Mouse (Mus musculus) Muller cell, postnatal 12 days (primary cell): ENCODE measurements around the gene Kcnk1.

Experiments
- DNase-seq: peaks from one replicate; pipeline ENCODE4 v3.0.0-alpha.2; 2015; ENCODE audit errors: inconsistent ontology term

Gene Kcnk1

DNA sequence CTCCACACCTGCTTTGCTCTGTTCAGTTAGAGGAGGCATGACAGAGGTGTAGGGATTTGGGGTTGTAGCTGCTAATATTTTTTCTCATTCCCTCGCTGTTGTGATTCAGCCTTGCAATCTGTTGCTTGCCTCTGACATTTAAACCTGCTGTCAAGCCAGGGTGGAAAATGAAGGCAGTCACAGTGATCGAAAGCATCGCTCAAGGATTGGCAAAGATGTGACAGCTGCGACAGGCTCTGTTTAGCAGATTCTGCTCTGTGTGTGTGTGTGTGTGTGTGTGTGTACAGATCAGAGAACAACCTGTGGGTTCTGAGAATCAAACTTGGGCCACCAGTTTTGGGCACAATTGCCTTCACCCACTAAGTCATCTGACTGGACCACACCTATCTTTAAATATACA is 50.8 kb downstream of the Kcnk1 start:
- DNase-seq: no peak

DNA sequence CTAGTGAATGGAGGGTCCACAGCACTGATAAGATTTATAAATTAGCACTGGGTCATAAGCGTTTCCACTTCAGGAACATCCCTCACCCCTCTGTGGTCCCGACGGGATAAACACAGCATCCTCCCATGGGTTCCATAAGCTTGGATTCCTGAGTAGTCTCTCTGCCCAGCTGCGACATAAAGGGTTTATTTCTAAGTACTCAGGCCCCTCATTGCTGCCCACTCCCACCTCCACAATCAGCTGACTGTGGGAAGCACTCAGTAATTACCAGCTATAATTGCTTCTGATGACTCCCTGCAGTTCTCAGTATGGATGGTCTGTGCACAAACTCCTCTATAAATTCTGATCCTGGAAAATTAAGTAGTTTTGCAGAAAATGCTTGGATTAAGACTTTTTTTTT is 58.9 kb downstream of the Kcnk1 start:
- no peak for DNase-seq

DNA sequence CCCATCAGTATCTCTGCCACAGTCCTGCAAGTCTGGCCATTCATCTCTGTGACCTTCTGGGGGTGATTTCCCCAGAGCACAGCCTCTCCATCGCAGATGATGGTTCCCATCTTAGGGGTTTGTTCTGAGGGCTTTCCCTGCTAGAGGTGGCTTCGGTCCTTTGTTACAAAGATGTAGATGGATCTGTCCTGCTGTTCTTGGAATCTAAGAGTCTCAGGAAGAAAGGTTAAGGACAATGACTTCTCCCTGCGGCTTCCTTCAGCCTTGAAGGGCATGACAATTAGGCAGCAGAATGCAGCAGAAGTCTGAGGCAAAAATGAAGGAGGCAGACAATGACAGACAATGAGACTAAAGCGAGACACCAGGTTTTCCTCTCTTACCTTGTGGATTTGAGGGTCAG is 63.9 kb downstream of the Kcnk1 start:
- DNase-seq: no peak

DNA sequence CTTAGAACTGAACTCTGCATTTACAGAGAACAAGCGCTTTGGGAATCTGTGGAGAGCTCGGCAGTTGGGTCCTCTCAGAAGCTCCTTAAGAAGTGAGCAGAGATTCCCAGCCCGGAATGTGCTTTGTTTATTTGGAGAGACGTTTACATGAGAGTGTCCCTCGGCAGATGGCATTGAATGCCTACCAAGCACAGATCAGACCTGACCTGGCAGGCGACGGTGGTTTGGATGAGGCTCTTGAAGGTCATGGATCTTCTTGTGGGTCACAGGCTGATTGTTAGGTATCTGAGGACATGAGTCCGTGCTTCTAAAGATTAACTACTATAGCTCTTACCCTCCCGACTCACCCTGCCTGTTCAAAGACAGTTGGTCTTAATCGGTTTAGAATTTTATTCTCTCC is 67.9 kb downstream of the Kcnk1 start:
- no peak for DNase-seq

DNA sequence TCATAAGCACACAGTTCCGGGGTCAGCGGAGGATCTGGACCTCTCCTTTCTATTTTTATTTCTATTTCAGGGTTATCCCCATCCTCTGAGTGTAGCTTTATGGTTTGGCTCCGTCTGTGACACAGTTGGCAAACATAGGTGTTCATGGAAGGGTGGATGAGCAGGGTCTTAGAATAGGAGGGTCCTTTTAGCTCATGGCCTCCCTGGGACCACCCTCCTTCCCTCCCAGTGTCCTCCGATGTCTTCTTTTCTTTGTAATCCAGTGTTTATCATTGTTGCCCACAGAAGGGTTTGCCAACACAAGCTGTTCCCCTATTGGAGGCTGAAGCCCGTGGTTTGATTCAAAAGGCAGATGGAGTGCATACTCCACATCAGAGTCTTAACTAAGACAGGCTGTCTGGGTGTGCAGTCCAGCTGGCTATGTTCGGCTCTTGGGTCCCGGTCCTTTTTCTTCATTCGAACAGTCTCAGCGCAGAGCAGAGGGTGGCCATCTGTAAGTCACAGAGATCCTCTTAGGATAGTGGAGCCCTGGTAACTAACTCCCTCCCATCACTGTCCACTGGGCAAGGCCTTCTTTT is 69.0 kb downstream of the Kcnk1 start:
- DNase-seq: no peak

DNA sequence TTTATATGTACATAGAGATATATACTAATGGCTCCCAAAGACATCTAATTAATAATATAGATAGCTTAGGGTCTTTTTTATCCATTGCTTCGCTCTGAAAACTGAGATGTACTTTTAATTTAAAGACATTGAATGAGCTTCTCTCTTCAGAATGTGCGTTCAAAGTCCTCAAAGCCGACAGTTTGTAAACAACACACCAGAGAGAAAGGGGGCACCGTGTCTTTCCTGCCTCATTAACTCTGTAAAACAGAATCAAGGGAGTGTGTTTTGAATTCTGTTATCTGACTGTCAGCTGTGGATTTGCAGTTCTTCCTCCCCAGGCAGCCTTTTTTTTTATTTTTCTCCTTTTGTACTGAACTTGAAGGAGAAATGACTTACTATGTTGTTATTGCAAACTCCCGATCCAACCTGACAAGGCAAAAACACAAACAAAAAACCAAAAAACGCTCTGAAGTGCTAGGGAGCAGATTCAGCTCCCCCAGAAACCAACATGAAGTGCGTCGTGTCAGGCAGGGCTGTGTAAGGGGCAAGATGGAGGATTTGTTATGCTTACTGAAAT is 69.7 kb downstream of the Kcnk1 start:
- DNase-seq: no peak

DNA sequence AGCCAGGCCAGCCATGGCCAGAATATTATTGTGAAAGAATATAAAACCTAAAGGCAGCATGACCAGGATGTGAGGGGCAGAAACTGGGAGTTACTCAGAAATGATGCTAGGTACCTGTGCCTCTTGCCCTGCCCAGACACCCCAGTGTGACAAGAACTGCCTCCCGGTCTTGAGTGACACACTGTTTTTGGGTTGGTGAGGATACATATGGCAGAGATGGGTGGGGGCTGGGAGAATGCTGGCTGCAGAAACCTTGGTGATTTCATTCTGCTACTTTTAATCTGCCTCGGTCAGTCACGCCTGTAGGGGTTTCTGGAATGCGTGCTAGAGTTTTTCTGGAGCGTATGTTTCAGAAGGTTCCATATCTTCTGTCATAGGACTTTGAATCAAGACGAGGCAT is 72.3 kb downstream of the Kcnk1 start:
- DNase-seq: no peak

DNA sequence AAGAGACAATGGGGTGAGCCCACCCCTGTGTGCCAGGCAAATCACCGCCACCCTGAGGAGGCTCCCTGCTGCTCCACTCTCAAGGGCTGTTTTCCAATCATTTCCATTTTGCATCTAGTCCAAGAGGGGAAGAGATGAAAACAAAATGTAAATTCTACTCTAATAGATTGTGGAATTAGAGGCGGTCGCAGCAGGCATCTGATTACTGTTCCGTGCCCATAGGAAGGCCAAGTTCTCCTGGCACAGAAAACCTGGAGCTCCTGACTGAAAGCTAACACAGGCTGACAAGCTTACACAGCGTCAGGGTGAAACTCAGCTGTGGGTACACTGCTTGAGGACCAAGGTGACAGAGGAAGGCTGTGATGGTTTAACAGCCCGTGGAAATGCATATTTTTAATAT is 73.2 kb downstream of the Kcnk1 start:
- no peak for DNase-seq

DNA sequence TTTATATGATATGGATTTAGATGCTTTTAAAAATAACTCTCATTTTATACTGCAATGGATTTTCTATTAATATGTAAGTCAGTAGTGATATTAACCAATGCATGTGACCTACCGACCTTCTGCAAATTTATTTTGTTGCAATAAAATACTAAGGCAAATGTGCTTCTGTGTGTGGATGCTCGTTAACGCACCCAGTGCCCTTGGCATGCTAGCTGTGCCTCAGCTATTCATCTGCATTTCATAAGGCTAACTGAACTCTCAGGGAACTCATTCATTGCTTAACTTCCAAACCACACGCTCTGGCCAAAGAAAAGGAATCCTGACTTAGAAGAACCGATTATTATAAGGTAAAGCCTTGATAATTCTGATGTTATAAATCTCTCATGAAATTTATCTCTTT is 77.7 kb downstream of the Kcnk1 start:
- DNase-seq: no peak

DNA sequence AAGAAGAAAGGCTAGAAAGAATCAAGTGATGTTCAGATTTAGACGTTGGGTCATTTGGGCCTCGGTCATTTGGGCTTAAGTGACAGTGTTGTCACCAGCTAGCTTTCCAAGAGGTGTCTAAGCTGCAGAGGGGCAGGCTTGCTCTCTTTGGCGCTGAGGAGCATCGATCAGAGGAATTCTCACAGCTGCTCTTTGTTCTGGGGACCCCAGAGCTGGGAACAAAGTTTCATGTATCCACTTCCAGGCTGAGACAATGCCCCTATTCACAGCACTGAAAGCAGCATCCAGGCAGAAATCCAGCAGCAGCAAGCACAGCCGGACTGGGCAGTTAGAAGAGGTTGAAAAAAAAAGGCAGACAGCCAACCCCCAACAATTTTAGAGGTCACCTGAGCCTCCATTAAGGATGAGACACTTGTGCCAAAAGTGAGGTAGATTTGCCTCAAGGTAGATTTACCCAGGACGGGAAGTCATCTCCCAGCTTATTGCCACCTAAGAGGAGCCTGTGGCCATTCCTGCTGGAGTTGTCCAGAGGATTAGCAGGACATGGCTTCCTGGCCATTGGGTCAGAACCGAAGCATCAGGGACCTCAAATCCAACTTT is 78.3 kb downstream of the Kcnk1 start:
- peak; percentile 83 for DNase-seq

DNA sequence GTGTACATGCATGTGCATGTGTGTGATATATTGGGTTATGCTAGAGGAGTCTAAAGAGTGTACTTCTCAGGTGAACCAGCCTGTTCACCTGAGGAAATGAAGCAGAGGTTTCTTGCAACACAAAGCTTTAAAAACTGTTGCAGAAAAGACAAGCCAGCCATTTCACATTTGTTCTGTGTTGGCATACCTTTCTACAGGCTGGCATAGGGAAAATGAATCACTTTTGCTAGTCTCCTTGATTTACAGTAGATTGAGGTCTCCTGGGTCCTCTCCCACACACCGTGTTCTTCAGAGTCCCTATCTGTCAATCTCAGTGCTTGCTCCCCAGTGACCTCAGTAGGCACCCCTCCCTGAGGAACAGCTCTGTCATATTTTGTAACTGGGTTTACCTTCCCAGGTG is 79.1 kb downstream of the Kcnk1 start:
- no peak for DNase-seq

DNA sequence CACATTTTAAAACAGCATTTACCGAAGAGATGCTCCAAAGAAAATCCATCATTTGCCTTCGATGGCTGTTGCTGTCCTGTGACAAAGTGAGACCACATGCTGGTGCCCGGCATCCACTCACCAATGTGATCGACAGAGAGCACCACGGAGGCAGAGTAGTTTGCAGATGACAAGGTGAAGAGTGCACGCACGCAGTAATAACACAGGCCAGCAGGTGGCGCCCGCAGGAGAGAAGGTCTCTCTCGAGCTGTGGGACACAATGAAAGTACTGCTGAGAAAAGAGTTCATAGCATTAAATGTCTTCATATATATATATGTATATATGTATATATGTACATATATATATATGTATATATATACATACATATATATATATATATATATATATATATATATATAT is 80.4 kb downstream of the Kcnk1 start:
- DNase-seq: peak; percentile 46
